ENCODE assay signal across 10 mouse cellular contexts in genomic region chr15:27789325-27789724, GRCm38 (mm10).
DNase-seq lines count a peak whose midpoint lies in the region; ATAC-seq lines count a peak whose summit lies in the region.
"Had no signal": no experiment of that assay in that cellular context is flagged by ENCODE, and none has a peak within 500 bp of the region (broad histone marks: within the 10 kb centered on the region; RNA-seq: fewer than 3 reads in every experiment).

No protein-coding gene starts in this region.

- no peaks in the 10 kb centered on the region for H3K36me3 ChIP-seq in heart, embryonic 15.5 days
- H3K36me3 ChIP-seq in neural tube, embryonic 13.5 days: no peaks in the 10 kb centered on the region
- H3K36me3 ChIP-seq in limb, embryonic 11.5 days (ENCODE audit: control insufficient read depth, insufficient read depth, low read length): no peaks in the 10 kb centered on the region
- H3K36me3 ChIP-seq: liver, embryonic 12.5 days had no signal

- no peak for DNase-seq in heart, adult 9 months (ENCODE audit: low spot score in 2 of 2)
- DNase-seq in neural tube, embryonic 10.5 days (ENCODE audit: extremely low spot score, low spot score): no peak
- no peak for DNase-seq in limb, embryonic 11.5 days (ENCODE audit: low spot score)
- DNase-seq in spleen, postnatal 4 days (ENCODE audit: low spot score in 2 of 2): no peak
- DNase-seq in urinary bladder, postnatal 36 days (ENCODE audit: low spot score in 2 of 2): no peak
- DNase-seq: gastrocnemius, postnatal 14 days had no signal

- no peak overlapping the region for H3K4me3 ChIP-seq in heart, embryonic 15.5 days
- H3K4me3 ChIP-seq in neural tube, embryonic 13.5 days: no peak overlapping the region
- H3K4me3 ChIP-seq in limb, embryonic 11.5 days (ENCODE audit: low read depth, low read length): no peak overlapping the region
- H3K4me3 ChIP-seq: liver, embryonic 12.5 days had no signal

- H3K9ac ChIP-seq in heart, embryonic 15.5 days: no peak overlapping the region
- H3K9ac ChIP-seq in neural tube, embryonic 13.5 days: 0 out of 2 replicates have a peak overlapping the region, but pooled peaks have one; percentile 35
- peak overlapping the region; percentile 55 for H3K9ac ChIP-seq in limb, embryonic 11.5 days (ENCODE audit: low read length)
- H3K9ac ChIP-seq: liver, embryonic 12.5 days had no signal

- peak overlapping the region; percentile 93 for H3K27ac ChIP-seq in heart, embryonic 15.5 days
- peak overlapping the region; percentile 84 for H3K27ac ChIP-seq in neural tube, embryonic 13.5 days (replicated peaks)
- peak overlapping the region; percentile 94 for H3K27ac ChIP-seq in limb, embryonic 11.5 days (replicated peaks; ENCODE audit: low read depth, low read length)
- H3K27ac ChIP-seq: liver, embryonic 12.5 days had no signal

- H3K4me1 ChIP-seq in heart, embryonic 15.5 days (replicated peaks): peaks cover 77% of the 10 kb centered on the region
- H3K4me1 ChIP-seq in neural tube, embryonic 13.5 days (replicated peaks): peaks cover 94% of the 10 kb centered on the region
- peaks cover 56% of the 10 kb centered on the region for H3K4me1 ChIP-seq in limb, embryonic 11.5 days (ENCODE audit: control insufficient read depth, insufficient read depth, low read length)

- 64% methylated on average over 3 of the region's 3 CpGs for WGBS in heart, embryonic 15.5 days
- 45% methylated on average over 3 of the region's 3 CpGs for WGBS in neural tube, embryonic 13.5 days
- WGBS in limb, embryonic 11.5 days: 19% methylated on average over 3 of the region's 3 CpGs

- ATAC-seq in heart, embryonic 15.5 days (replicated peaks; ENCODE audit: insufficient number of reproducible peaks, insufficient read depth, low FRiP score, low read depth): no peak
- ATAC-seq in neural tube, embryonic 13.5 days (ENCODE audit: low read depth): no peak
- no peak for ATAC-seq in limb, embryonic 11.5 days (ENCODE audit: insufficient number of reproducible peaks, low FRiP score, low TSS enrichment, low read depth)
- no peak for ATAC-seq in frontal cortex, adult (ENCODE audit: low TSS enrichment)
- ATAC-seq: liver, embryonic 12.5 days had no signal

- H3K4me2 ChIP-seq in heart, embryonic 15.5 days: no peak overlapping the region
- H3K4me2 ChIP-seq in neural tube, embryonic 13.5 days: no peak overlapping the region
- H3K4me2 ChIP-seq in limb, embryonic 11.5 days (ENCODE audit: low read depth, severe bottlenecking): peak overlapping the region; percentile 27; the same call in 1 of the 2 replicates
- H3K4me2 ChIP-seq: liver, embryonic 12.5 days had no signal

- no peaks in the 10 kb centered on the region for H3K9me3 ChIP-seq in heart, embryonic 15.5 days (replicated peaks)
- no peaks in the 10 kb centered on the region for H3K9me3 ChIP-seq in neural tube, embryonic 13.5 days
- no peaks in the 10 kb centered on the region for H3K9me3 ChIP-seq in limb, embryonic 11.5 days (ENCODE audit: control insufficient read depth, low read length)
- H3K9me3 ChIP-seq: liver, embryonic 12.5 days had no signal

- no peaks in the 10 kb centered on the region for H3K27me3 ChIP-seq in heart, embryonic 15.5 days
- no peaks in the 10 kb centered on the region for H3K27me3 ChIP-seq in neural tube, embryonic 13.5 days
- H3K27me3 ChIP-seq in limb, embryonic 11.5 days (ENCODE audit: control insufficient read depth, insufficient read depth, low read length): no peaks in the 10 kb centered on the region
- H3K27me3 ChIP-seq: liver, embryonic 12.5 days had no signal
